Mouse (Mus musculus) heart, embryonic 16.5 days (tissue): ENCODE data around the gene Tmem184b. TPM values are rescaled to one million over a fixed set of nuclear protein-coding genes. Genes with fewer than 3 reads are reported as not detected.
A peak's percentile ranks its signal among the peaks of the same experiment; 100 is the strongest.

ENCODE experiments used
- ATAC-seq: fragments of 200-750 bp; cut with Nextera tagmentation; replicated peaks from 2 replicates; pipeline ENCODE4 v1.8.0; 2017; ENCODE audit warnings: moderate number of reproducible peaks; ENCODE audit not compliant: insufficient read depth, low FRiP score; ENCODE audit errors: extremely low read depth
- H3K27ac ChIP-seq: fragments of 300-500 bp; sonication (generic); 2 replicates; pipeline ENCODE4 v1.5.1; 2014; ENCODE audit warnings: mild to moderate bottlenecking, low read length, control low read depth, moderate library complexity
- H3K27me3 ChIP-seq: fragments of 300-500 bp; sonication (generic); 2 replicates; pipeline ENCODE4 v1.6.1; 2014; ENCODE audit warnings: low read length, mixed read lengths; ENCODE audit not compliant: control insufficient read depth, insufficient read depth
- H3K36me3 ChIP-seq: fragments of 300-500 bp; sonication (generic); 2 replicates; pipeline ENCODE4 v1.6.1; 2014; ENCODE audit not compliant: control insufficient read depth, insufficient read depth
- H3K4me1 ChIP-seq: fragments of 300-500 bp; sonication (generic); 2 replicates; pipeline ENCODE4 v1.6.1; 2014; ENCODE audit warnings: low read length, mixed read lengths; ENCODE audit not compliant: control insufficient read depth, insufficient read depth
- H3K4me2 ChIP-seq: fragments of 300-500 bp; sonication (generic); 2 replicates; pipeline ENCODE4 v1.6.1; 2014; ENCODE audit warnings: low read depth, mild to moderate bottlenecking, control low read depth, low read length
- H3K4me3 ChIP-seq: fragments of 300-500 bp; sonication (generic); 2 replicates; pipeline ENCODE4 v1.5.1; 2014; ENCODE audit warnings: mild to moderate bottlenecking, control low read depth, low read length
- H3K9ac ChIP-seq: fragments of 300-500 bp; sonication (generic); 2 replicates; pipeline ENCODE4 v1.6.1; 2014; ENCODE audit warnings: low read length, control low read depth
- H3K9me3 ChIP-seq: fragments of 300-500 bp; sonication (generic); replicated peaks from 2 replicates; pipeline ENCODE4 v1.6.1; 2016; ENCODE audit warnings: low read length; ENCODE audit not compliant: control insufficient read depth
- WGBS: fragments of 180-500 bp; shearing (Covaris S2); extraction: QIAGEN DNeasy Blood & Tissue Kit; methylation state at CpG from one replicate; pipeline ENCODE4 v1.1.7; 2014; 5-methylcytosine and 5-hydroxymethylcytosine counted together
- polyA plus RNA-seq: library from polyadenylated mRNA; unstranded; fragments of >200 nt; fragmentation: Nextera tagmentation; extraction: Ambion mirVana; gene quantifications from 2 replicates; pipeline ENCODE4 v1.2.1, GENCODE M21; 2015

Gene Tmem184b
- polyA plus RNA-seq, 1 experiment from 2014 or later, result 71.7 TPM

GRCm38 (mm10) chr15:79387611-79388010, 15.8 kb downstream of the Tmem184b start:
- H3K4me1 ChIP-seq, result peaks cover 64% of the 10 kb centered on the region

GRCm38 (mm10) chr15:79387081-79387480, 16.3 kb downstream of the Tmem184b start:
- no peaks in the 10 kb centered on the region for H3K9me3 ChIP-seq
- H3K36me3 ChIP-seq, result no peaks in the 10 kb centered on the region
- peak overlapping the region; percentile 60 for H3K27ac ChIP-seq
- no peak for ATAC-seq
- no peaks in the 10 kb centered on the region for H3K27me3 ChIP-seq
- H3K4me1 ChIP-seq, result peaks cover 64% of the 10 kb centered on the region
- H3K9ac ChIP-seq, result no peak overlapping the region
- WGBS, result 40% methylated on average over 6 of the region's 6 CpGs
- H3K4me3 ChIP-seq, result no peak overlapping the region
- no peak overlapping the region for H3K4me2 ChIP-seq

More at GRCm38 (mm10) chr15:79387611-79388010, 15.8 kb downstream of the Tmem184b start:
- no peaks in the 10 kb centered on the region for H3K36me3 ChIP-seq
- H3K27me3 ChIP-seq, result no peaks in the 10 kb centered on the region
- 82% methylated on average over 7 of the region's 7 CpGs for WGBS
- no peaks in the 10 kb centered on the region for H3K9me3 ChIP-seq
- H3K4me3 ChIP-seq, result no peak overlapping the region
- no peak for ATAC-seq
- H3K4me2 ChIP-seq, result no peak overlapping the region
- H3K9ac ChIP-seq, result no peak overlapping the region
- peak overlapping the region; percentile 60; the same call in 1 of the 2 replicates for H3K27ac ChIP-seq

GRCm38 (mm10) chr15:79381644-79382043, 21.7 kb downstream of the Tmem184b start:
- Histone ChIP-seq H3K4me1 (peaks cover 45% of the 10 kb centered on the region), H3K9me3 (no peaks in the 10 kb centered on the region), H3K36me3 (peaks cover 9% of the 10 kb centered on the region), H3K9ac (peak overlapping the region; percentile 51), H3K4me2 (peak overlapping the region; percentile 49), H3K27ac (peak overlapping the region; percentile 89), H3K4me3 (no peak overlapping the region), H3K27me3 (no peaks in the 10 kb centered on the region)
- 76% methylated on average over 9 of the region's 9 CpGs for WGBS
- no peak for ATAC-seq

GRCm38 (mm10) chr15:79380468-79381444, 22.6 kb downstream of the Tmem184b start:
- Histone ChIP-seq H3K4me1 (peaks cover 42% of the 10 kb centered on the region), H3K4me3 (peak overlapping the region; percentile 13), H3K27me3 (no peaks in the 10 kb centered on the region), H3K9ac (peak overlapping the region; percentile 63), H3K9me3 (no peaks in the 10 kb centered on the region), H3K27ac (peak overlapping the region; percentile 89), H3K36me3 (peaks cover 18% of the 10 kb centered on the region), H3K4me2 (peak overlapping the region; percentile 49)
- 29% methylated on average over 22 of the region's 23 CpGs for WGBS
- peak; percentile 40 for ATAC-seq

- Histone ChIP-seq H3K27me3 (no peaks in the 10 kb centered on the region), H3K4me3 (no peak overlapping the region), H3K27ac (peak overlapping the region; percentile 89), H3K4me1 (peaks cover 42% of the 10 kb centered on the region), H3K36me3 (peaks cover 21% of the 10 kb centered on the region), H3K4me2 (no peak overlapping the region), H3K9me3 (no peaks in the 10 kb centered on the region), H3K9ac (no peak overlapping the region)
- no peak for ATAC-seq
- 83% methylated on average over 7 of the region's 7 CpGs for WGBS
These were observed 23.7 kb downstream of the Tmem184b start for GRCm38 (mm10) chr15:79379658-79380057.

GRCm38 (mm10) chr15:79378608-79379007, 24.8 kb downstream of the Tmem184b start:
- no peak for ATAC-seq
- peaks cover 42% of the 10 kb centered on the region for H3K4me1 ChIP-seq
- peaks cover 21% of the 10 kb centered on the region for H3K36me3 ChIP-seq
- no peak overlapping the region for H3K4me3 ChIP-seq
- no peaks in the 10 kb centered on the region for H3K27me3 ChIP-seq
- no peak overlapping the region for H3K4me2 ChIP-seq
- peak overlapping the region; percentile 56; the same call in 1 of the 2 replicates for H3K27ac ChIP-seq
- no peak overlapping the region; the same call in 1 of the 2 replicates for H3K9ac ChIP-seq
- 93% methylated on average over 10 of the region's 10 CpGs for WGBS
- no peaks in the 10 kb centered on the region for H3K9me3 ChIP-seq

- Histone ChIP-seq H3K4me3 (no peak overlapping the region), H3K27me3 (no peaks in the 10 kb centered on the region), H3K9ac (no peak overlapping the region; the same call in 1 of the 2 replicates), H3K9me3 (no peaks in the 10 kb centered on the region), H3K36me3 (peaks cover 24% of the 10 kb centered on the region), H3K4me1 (peaks cover 38% of the 10 kb centered on the region), H3K27ac (peak overlapping the region; percentile 56), H3K4me2 (no peak overlapping the region)
- peak; percentile 58; the same call in 1 of the 2 replicates for ATAC-seq
- WGBS, result 51% methylated on average over 6 of the region's 6 CpGs
These were observed 25.7 kb downstream of the Tmem184b start for GRCm38 (mm10) chr15:79377681-79378080.

- peaks cover 13% of the 10 kb centered on the region for H3K4me1 ChIP-seq
- no peak overlapping the region for H3K4me3 ChIP-seq
- no peaks in the 10 kb centered on the region for H3K9me3 ChIP-seq
- no peak for ATAC-seq
- 59% methylated on average over 3 of the region's 3 CpGs for WGBS
- H3K36me3 ChIP-seq, result peaks cover 27% of the 10 kb centered on the region
- H3K27ac ChIP-seq, result no peak overlapping the region
- no peak overlapping the region for H3K4me2 ChIP-seq
- H3K9ac ChIP-seq, result no peak overlapping the region
- H3K27me3 ChIP-seq, result no peaks in the 10 kb centered on the region
These were observed 28.6 kb downstream of the Tmem184b start for GRCm38 (mm10) chr15:79374760-79375159.

- H3K36me3 ChIP-seq, result peaks cover 26% of the 10 kb centered on the region
- H3K27ac ChIP-seq, result no peak overlapping the region
- no peak overlapping the region for H3K9ac ChIP-seq
These were observed 33.0 kb downstream of the Tmem184b start for GRCm38 (mm10) chr15:79370281-79370843.

More at GRCm38 (mm10) chr15:79370281-79370843, 33.0 kb downstream of the Tmem184b start:
- Histone ChIP-seq H3K9me3 (no peaks in the 10 kb centered on the region), H3K4me1 (peaks cover 5% of the 10 kb centered on the region), H3K27me3 (no peaks in the 10 kb centered on the region), H3K4me2 (no peak overlapping the region), H3K4me3 (no peak overlapping the region)
- no peak for ATAC-seq
- 73% methylated on average over 7 of the region's 7 CpGs for WGBS
